Mouse (Mus musculus): ENCODE measurements around the gene Lax1. TPM values are rescaled to one million over a fixed set of nuclear protein-coding genes. Genes with fewer than 3 reads are reported as not detected.

Gene Lax1
- polyA plus RNA-seq, 1 experiment from 2014 or later, result 0.33 TPM

DNA sequence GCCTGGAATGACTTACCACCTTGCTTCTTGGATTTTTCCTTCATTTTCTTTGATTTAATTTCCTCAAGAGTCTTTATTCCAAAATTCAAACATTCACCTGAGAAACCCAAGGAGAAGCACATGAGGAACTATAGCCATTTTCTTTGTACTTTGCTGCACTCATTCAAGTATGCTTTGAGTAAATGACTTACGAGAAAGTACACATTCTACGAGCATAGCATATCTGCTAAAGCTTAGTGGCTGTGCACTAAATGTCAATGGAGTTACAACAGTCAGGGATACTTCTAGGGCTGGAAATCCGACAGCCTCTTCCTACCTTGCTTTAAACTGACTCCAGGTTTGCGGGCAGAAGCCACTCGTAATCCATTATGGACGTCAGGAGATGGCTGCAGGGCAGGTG is 51.4 kb downstream of the Lax1 start:
- 62% methylated on average over 6 of the region's 6 CpGs for WGBS
- ATAC-seq (peak; percentile 62), DNase-seq (ENCODE audit: low spot score) (peak; percentile 55)
- Histone ChIP-seq H3K27ac (ENCODE audit: low read length) (no peak overlapping the region), H3K4me2 (replicated peaks; ENCODE audit: low read depth, low read length) (no peak overlapping the region), H3K27me3 (replicated peaks; ENCODE audit: insufficient read depth, low read length) (no peaks in the 10 kb centered on the region), H3K4me1 (ENCODE audit: insufficient read depth, low read depth, low read length) (no peaks in the 10 kb centered on the region), H3K9me3 (ENCODE audit: low read length) (no peaks in the 10 kb centered on the region), H3K9ac (replicated peaks; ENCODE audit: low read depth) (no peak overlapping the region), H3K4me3 (ENCODE audit: low read depth, low read length) (no peak overlapping the region), H3K36me3 (ENCODE audit: insufficient read depth, low read length) (peaks cover 53% of the 10 kb centered on the region)
- no peak for TF ChIP-seq CTCF (IDR thresholded peaks at IDR 0.05)
- TF ChIP-seq EP300 (IDR thresholded peaks at IDR 0.05), result no peak

DNA sequence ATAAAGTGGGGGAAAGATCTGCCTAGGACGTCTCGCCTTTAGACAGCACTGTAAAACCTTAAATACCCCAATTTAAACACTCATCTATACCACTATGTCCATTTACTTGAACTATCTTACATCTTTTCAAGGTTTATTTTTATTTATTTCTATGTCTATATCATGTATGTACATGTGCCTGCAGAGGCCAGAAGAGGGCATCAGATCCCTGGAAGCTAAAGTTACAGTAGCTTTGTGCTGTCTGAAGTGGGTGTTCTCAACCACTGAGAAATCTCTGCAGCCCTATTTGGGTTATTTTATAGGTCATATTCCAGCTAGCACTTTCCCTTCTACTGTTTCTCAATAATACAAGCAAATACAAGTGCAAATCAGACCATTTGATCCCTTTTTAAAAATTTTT is 57.7 kb downstream of the Lax1 start:
- TF ChIP-seq EP300 (IDR thresholded peaks at IDR 0.05) (no peak), CTCF (IDR thresholded peaks at IDR 0.05) (peak; percentile 57)
- whole genome bisulfite sequencing, result 93% methylated on average over 2 of the region's 2 CpGs
- H3K9ac ChIP-seq (replicated peaks; ENCODE audit: low read depth), result no peak overlapping the region

More for the DNA sequence above, 57.7 kb downstream of the Lax1 start:
- Histone ChIP-seq H3K27ac (ENCODE audit: low read length) (no peak overlapping the region), H3K9me3 (ENCODE audit: low read length) (no peaks in the 10 kb centered on the region), H3K4me2 (replicated peaks; ENCODE audit: low read depth, low read length) (no peak overlapping the region), H3K4me1 (ENCODE audit: insufficient read depth, low read depth, low read length) (no peaks in the 10 kb centered on the region), H3K4me3 (ENCODE audit: low read depth, low read length) (no peak overlapping the region), H3K36me3 (ENCODE audit: insufficient read depth, low read length) (peaks cover 70% of the 10 kb centered on the region), H3K27me3 (replicated peaks; ENCODE audit: insufficient read depth, low read length) (no peaks in the 10 kb centered on the region)
- DNase-seq (ENCODE audit: low spot score), result peak; percentile 25
- no peak for ATAC-seq

Small RNA genes lying within 50 kb of the gene (microRNA-seq; reads per million reads assigned to microRNA genes)
- not detected for gene Mir6903

Other genes starting within 250 kb of the Lax1 start
- 289 and 306 TPM in 2 replicates for gene Snrpe, start 79.8 kb downstream of the Lax1 start, polyA plus RNA-seq (2015; fragmentation: Nextera tagmentation; extraction: Ambion mirVana)
- gene Zbed6, start 29.2 kb downstream of the Lax1 start, polyA plus RNA-seq (2015; fragmentation: Nextera tagmentation; extraction: Ambion mirVana), result not detected in 2 replicates
- gene Gm38394, start 28.8 kb downstream of the Lax1 start, polyA plus RNA-seq (2015; fragmentation: Nextera tagmentation; extraction: Ambion mirVana), result 3.8 and 4.0 TPM in 2 replicates
- gene Atp2b4, start 110.9 kb upstream of the Lax1 start, polyA plus RNA-seq (2015; fragmentation: Nextera tagmentation; extraction: Ambion mirVana), result 7.8 and 8.5 TPM in 2 replicates
- gene Optc, start 217.9 kb upstream of the Lax1 start, polyA plus RNA-seq (2015; fragmentation: Nextera tagmentation; extraction: Ambion mirVana), result 0.15 and 0.31 TPM in 2 replicates
- gene Prelp, start 231.3 kb upstream of the Lax1 start, polyA plus RNA-seq (2015; fragmentation: Nextera tagmentation; extraction: Ambion mirVana), result 6.4 and 7.1 TPM in 2 replicates